ENCODE assay signal across 8 mouse cellular contexts in the genomic region with DNA sequence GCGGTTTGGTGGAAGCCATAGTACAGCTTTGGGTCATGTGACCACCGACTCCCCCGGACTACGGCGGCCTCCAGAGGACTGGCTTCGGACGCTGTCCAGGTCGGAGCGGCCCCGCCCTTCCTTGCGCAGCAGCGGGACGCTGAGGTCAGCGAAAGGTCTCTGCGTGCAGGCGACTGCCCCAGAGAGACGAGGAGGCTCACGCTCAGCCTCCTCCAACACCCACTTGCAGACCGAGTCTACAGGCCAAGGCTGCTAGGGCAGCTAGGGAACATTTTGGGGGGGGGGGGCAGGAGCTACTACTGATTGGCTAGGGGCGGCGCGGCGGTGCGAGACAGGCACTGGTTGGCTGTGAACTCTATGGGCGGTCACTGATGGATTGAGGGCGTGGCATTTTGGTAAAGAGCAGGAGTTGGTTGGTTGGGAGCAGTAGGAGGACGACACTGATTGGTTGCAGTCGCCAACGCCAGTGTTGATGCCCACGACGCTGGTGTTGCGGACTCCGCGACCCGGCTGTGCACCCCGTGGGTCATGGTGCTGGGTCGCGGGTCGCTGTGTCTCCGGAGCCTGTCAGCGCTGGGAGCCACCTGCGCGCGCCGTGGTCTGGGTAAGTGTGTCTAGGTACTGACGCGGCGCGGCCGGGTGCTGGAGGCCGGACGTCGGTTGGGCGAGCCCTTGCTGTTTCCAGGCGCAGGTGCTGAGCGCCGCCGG. TPM values are rescaled to one million over a fixed set of nuclear protein-coding genes. Genes with fewer than 3 reads are reported as not detected.
DNase-seq lines count a peak whose midpoint lies in the region; ATAC-seq lines count a peak whose summit lies in the region.

A gene (minus strand): TSS at position 300 of the 708 bp plus-strand sequence.

- H3K36me3 ChIP-seq in heart, embryonic 10.5 days, result peaks cover 19% of the 10 kb centered on the region; the same call in 1 of the 2 replicates
- peaks cover 24% of the 10 kb centered on the region for H3K36me3 ChIP-seq in kidney, embryonic 15.5 days

- H3K27me3 ChIP-seq in heart, embryonic 10.5 days (ENCODE audit: insufficient read depth, poor library complexity, severe bottlenecking), result peaks cover 11% of the 10 kb centered on the region
- H3K27me3 ChIP-seq in kidney, embryonic 15.5 days, result peaks cover 8% of the 10 kb centered on the region; the same call in 1 of the 2 replicates

- H3K9ac ChIP-seq in kidney, embryonic 15.5 days, result peak within 1 kb of the TSS; percentile 83

- peak within 1 kb of the TSS; percentile 96 for H3K27ac ChIP-seq in heart, embryonic 10.5 days
- peak within 1 kb of the TSS; percentile 99 for H3K27ac ChIP-seq in kidney, embryonic 15.5 days

- no peaks in the 10 kb centered on the region for H3K9me3 ChIP-seq in heart, embryonic 10.5 days
- H3K9me3 ChIP-seq in kidney, embryonic 15.5 days (replicated peaks), result no peaks in the 10 kb centered on the region

- H3K4me1 ChIP-seq in heart, embryonic 10.5 days, result peaks cover 21% of the 10 kb centered on the region
- H3K4me1 ChIP-seq in kidney, embryonic 15.5 days, result peaks cover 19% of the 10 kb centered on the region

- peak within 1 kb of the TSS; percentile 93 for H3K4me2 ChIP-seq in kidney, embryonic 15.5 days

- 0% methylated on average over 58 of the region's 58 CpGs for WGBS in heart, embryonic 10.5 days
- WGBS in kidney, embryonic 15.5 days, result 0% methylated on average over 58 of the region's 58 CpGs

- peak; percentile 89 to 92 for DNase-seq in B cell, adult 2 months
- DNase-seq in brain, adult 2 months (ENCODE audit: low read depth, low spot score), result peak; percentile 99
- DNase-seq in heart, embryonic 10.5 days (ENCODE audit: low spot score), result peak; percentile 99
- DNase-seq in liver, result peak; percentile 98
- peak; percentile 94 to 95 for DNase-seq in spleen, postnatal 4 days (ENCODE audit: low spot score in 2 of 2)

- peak within 1 kb of the TSS; percentile 85 for H3K4me3 ChIP-seq in heart, embryonic 10.5 days
- peak within 1 kb of the TSS; percentile 87 for H3K4me3 ChIP-seq in kidney, embryonic 15.5 days (replicated peaks)

- peak; percentile 85 for ATAC-seq in erythroblast, adult 5-6 weeks (replicated peaks; ENCODE audit: low FRiP score, poor library complexity, severe bottlenecking)
- ATAC-seq in kidney, embryonic 15.5 days (replicated peaks; ENCODE audit: low FRiP score), result peak; percentile 99
- ATAC-seq in monocyte, adult 5-6 weeks (replicated peaks; ENCODE audit: insufficient number of reproducible peaks, low FRiP score, low TSS enrichment, poor library complexity, severe bottlenecking), result peak; percentile 94

RNA-seq across cellular contexts. Expression of the gene that starts here (rescaled TPM):
- total RNA-seq in erythroblast, adult 5-6 weeks (2015; ENCODE audit: low replicate concordance), result 58.0 and 66.9 TPM in 2 replicates
- 71.4 and 87.7 TPM in 2 replicates for total RNA-seq in erythroblast, adult 5-6 weeks (2017; ENCODE audit: low replicate concordance)
- polyA plus RNA-seq in heart, embryonic 10.5 days (2016; fragmentation: Nextera tagmentation; extraction: Ambion mirVana), result 31.4 and 37.8 TPM in 2 replicates
- 39.3 and 40.8 TPM in 2 replicates for polyA plus RNA-seq in kidney, embryonic 15.5 days (2015; fragmentation: Nextera tagmentation; extraction: Ambion mirVana)
- total RNA-seq in monocyte, adult 5-6 weeks (2017), result 3.2 to 6.6 TPM (median 4.8 TPM) in 3 replicates

Comparison
In these comparisons a context has a peak if more than half of its experiments do, and no peak if none do; other contexts are left out.
1. Peak in every context shown above with its lines: DNase-seq, ATAC-seq, H3K4me3 ChIP-seq and H3K27ac ChIP-seq.